Comparison of ENCODE assay signal across 22 mouse cellular contexts in genomic region chr5:137523396-137524250, GRCm38 (mm10). TPM values are rescaled to one million over a fixed set of nuclear protein-coding genes. Genes with fewer than 3 reads are reported as not detected.
DNase-seq lines count a peak whose midpoint lies in the region; ATAC-seq and TF ChIP-seq lines count a peak whose summit lies in the region.
"Had no signal": no experiment of that assay in that cellular context is flagged by ENCODE, and none has a peak within 500 bp of the region (broad histone marks: within the 10 kb centered on the region; RNA-seq: fewer than 3 reads in every experiment).

No protein-coding gene starts in this region.

- H3K36me3 ChIP-seq in embryonic facial prominence, embryonic 13.5 days: peaks cover 98% of the 10 kb centered on the region
- H3K36me3 ChIP-seq in embryonic facial prominence, embryonic 10.5 days (replicated peaks): peaks cover 99% of the 10 kb centered on the region
- peaks cover 95% of the 10 kb centered on the region for H3K36me3 ChIP-seq in intestine, postnatal 0 days (ENCODE audit: control insufficient read depth, insufficient read depth)
- peaks cover 82% of the 10 kb centered on the region for H3K36me3 ChIP-seq in intestine, embryonic 15.5 days
- H3K36me3 ChIP-seq in E14TG2a.4 (ENCODE audit: insufficient read depth, low read length): peaks cover 100% of the 10 kb centered on the region
- H3K36me3 ChIP-seq in hindbrain, postnatal 0 days (ENCODE audit: insufficient read depth, low read length): peaks cover 63% of the 10 kb centered on the region

- 0 out of 2 replicates have a peak overlapping the region, but pooled peaks have one; percentile 12 for H3K27ac ChIP-seq in embryonic facial prominence, embryonic 13.5 days
- no peak overlapping the region for H3K27ac ChIP-seq in embryonic facial prominence, embryonic 10.5 days (replicated peaks)
- H3K27ac ChIP-seq in intestine, postnatal 0 days (ENCODE audit: low read depth, low read length): peak overlapping the region; percentile 41; the same call in 1 of the 2 replicates
- H3K27ac ChIP-seq in intestine, embryonic 15.5 days: no peak overlapping the region
- no peak overlapping the region; the same call in 1 of the 2 replicates for H3K27ac ChIP-seq in hindbrain, postnatal 0 days
- H3K27ac ChIP-seq: limb, embryonic 12.5 days; macrophage had no signal

- H3K4me2 ChIP-seq in embryonic facial prominence, embryonic 13.5 days: no peak overlapping the region
- no peak overlapping the region for H3K4me2 ChIP-seq in intestine, postnatal 0 days (replicated peaks; ENCODE audit: low read depth)
- H3K4me2 ChIP-seq in intestine, embryonic 15.5 days (replicated peaks): no peak overlapping the region
- H3K4me2 ChIP-seq in hindbrain, postnatal 0 days (ENCODE audit: low read depth, low read length): no peak overlapping the region
- H3K4me2 ChIP-seq: heart, embryonic 11.5 days; limb, embryonic 12.5 days had no signal

- peaks cover 7% of the 10 kb centered on the region; the same call in 1 of the 2 replicates for H3K4me1 ChIP-seq in embryonic facial prominence, embryonic 13.5 days
- peaks cover 27% of the 10 kb centered on the region for H3K4me1 ChIP-seq in embryonic facial prominence, embryonic 10.5 days
- H3K4me1 ChIP-seq in intestine, postnatal 0 days (replicated peaks; ENCODE audit: control insufficient read depth, insufficient read depth, low read length): no peaks in the 10 kb centered on the region
- H3K4me1 ChIP-seq in intestine, embryonic 15.5 days (replicated peaks): peaks cover 20% of the 10 kb centered on the region; the same call in 1 of the 2 replicates
- peaks cover 99% of the 10 kb centered on the region for H3K4me1 ChIP-seq in E14TG2a.4 (replicated peaks; ENCODE audit: low read depth, low read length)
- peaks cover 3% of the 10 kb centered on the region; the same call in 1 of the 2 replicates for H3K4me1 ChIP-seq in hindbrain, postnatal 0 days (ENCODE audit: insufficient read depth, low read length)

- H3K27me3 ChIP-seq in embryonic facial prominence, embryonic 13.5 days: no peaks in the 10 kb centered on the region
- no peaks in the 10 kb centered on the region for H3K27me3 ChIP-seq in embryonic facial prominence, embryonic 10.5 days (replicated peaks; ENCODE audit: low read depth, poor library complexity, severe bottlenecking)
- no peaks in the 10 kb centered on the region for H3K27me3 ChIP-seq in intestine, postnatal 0 days (replicated peaks; ENCODE audit: control insufficient read depth, insufficient read depth, low read length)
- H3K27me3 ChIP-seq in intestine, embryonic 15.5 days (replicated peaks): no peaks in the 10 kb centered on the region
- H3K27me3 ChIP-seq in E14TG2a.4 (ENCODE audit: insufficient read depth, low read length): no peaks in the 10 kb centered on the region
- no peaks in the 10 kb centered on the region for H3K27me3 ChIP-seq in hindbrain, postnatal 0 days (ENCODE audit: insufficient read depth, low read length)
- H3K27me3 ChIP-seq: limb, embryonic 12.5 days had no signal

- DNase-seq in embryonic facial prominence, embryonic 10.5 days (ENCODE audit: low spot score): no peak
- DNase-seq in hindbrain, postnatal 0 days (ENCODE audit: low spot score): peak; percentile 24
- no peak for DNase-seq in thymus, adult 18-20 months
- DNase-seq: heart, postnatal 36 days; kidney, adult 18-20 months; kidney, postnatal 36 days; liver, postnatal 0 days; right cerebral cortex, adult 18-20 months had no signal

- ATAC-seq in embryonic facial prominence, embryonic 13.5 days (ENCODE audit: insufficient number of reproducible peaks, insufficient read depth, low FRiP score, low TSS enrichment, low read depth): no peak
- ATAC-seq in intestine, postnatal 0 days: no peak
- no peak for ATAC-seq in intestine, embryonic 15.5 days
- ATAC-seq in hindbrain, postnatal 0 days: no peak; the same call in 1 of the 2 replicates
- ATAC-seq in erythroblast, adult 5-6 weeks (replicated peaks; ENCODE audit: low FRiP score, poor library complexity, severe bottlenecking): no peak
- ATAC-seq: activated CD4-positive, CD25-positive, alpha-beta regulatory T cell, adult 4 months; liver, postnatal 0 days had no signal

- H3K4me3 ChIP-seq in embryonic facial prominence, embryonic 13.5 days: no peak overlapping the region
- H3K4me3 ChIP-seq in embryonic facial prominence, embryonic 10.5 days: no peak overlapping the region
- no peak overlapping the region for H3K4me3 ChIP-seq in intestine, postnatal 0 days (ENCODE audit: low read depth, low read length)
- H3K4me3 ChIP-seq in intestine, embryonic 15.5 days (replicated peaks): no peak overlapping the region
- peak overlapping the region; percentile 51 for H3K4me3 ChIP-seq in E14TG2a.4 (replicated peaks; ENCODE audit: low read length)
- H3K4me3 ChIP-seq in hindbrain, postnatal 0 days (ENCODE audit: low read length): no peak overlapping the region
- H3K4me3 ChIP-seq: erythroblast, embryonic 14.5 days; limb, embryonic 12.5 days had no signal

- TF ChIP-seq CTCF in intestine, postnatal 0 days (IDR thresholded peaks at IDR 0.05; ENCODE audit: low read depth): 0 out of 2 replicates have a peak, but pooled peaks have one; percentile 12
- TF ChIP-seq CTCF in E14TG2a.4 (conservative IDR thresholded peaks at IDR 0.05; ENCODE audit: low read length): no peak
- peak; percentile 44 for TF ChIP-seq CTCF in hindbrain, postnatal 0 days (IDR thresholded peaks at IDR 0.05; ENCODE audit: low read depth)

- H3K9ac ChIP-seq in embryonic facial prominence, embryonic 13.5 days: no peak overlapping the region
- no peak overlapping the region for H3K9ac ChIP-seq in intestine, postnatal 0 days (ENCODE audit: low read depth, low read length)
- no peak overlapping the region for H3K9ac ChIP-seq in intestine, embryonic 15.5 days
- no peak overlapping the region for H3K9ac ChIP-seq in hindbrain, postnatal 0 days (replicated peaks; ENCODE audit: low read length)
- H3K9ac ChIP-seq: limb, embryonic 12.5 days; liver, postnatal 0 days had no signal

- H3K9me3 ChIP-seq in embryonic facial prominence, embryonic 13.5 days: no peaks in the 10 kb centered on the region
- H3K9me3 ChIP-seq in embryonic facial prominence, embryonic 10.5 days: no peaks in the 10 kb centered on the region
- no peaks in the 10 kb centered on the region for H3K9me3 ChIP-seq in intestine, postnatal 0 days (ENCODE audit: control insufficient read depth)
- H3K9me3 ChIP-seq in intestine, embryonic 15.5 days: no peaks in the 10 kb centered on the region
- no peaks in the 10 kb centered on the region for H3K9me3 ChIP-seq in E14TG2a.4 (ENCODE audit: low read length)
- H3K9me3 ChIP-seq in hindbrain, postnatal 0 days (ENCODE audit: low read length): no peaks in the 10 kb centered on the region
- H3K9me3 ChIP-seq: limb, embryonic 12.5 days had no signal

- 85% methylated on average over 25 of the region's 25 CpGs for WGBS in embryonic facial prominence, embryonic 13.5 days
- 84% methylated on average over 25 of the region's 25 CpGs for WGBS in embryonic facial prominence, embryonic 10.5 days
- 82% methylated on average over 25 of the region's 25 CpGs for WGBS in intestine, postnatal 0 days
- WGBS in intestine, embryonic 15.5 days: 82% methylated on average over 25 of the region's 25 CpGs
- WGBS in hindbrain, postnatal 0 days: 78% methylated on average over 25 of the region's 25 CpGs

RNA-seq across cellular contexts. Expression of gene Gigyf1, which starts 5.3 kb away (rescaled TPM):
- polyA plus RNA-seq in embryonic facial prominence, embryonic 13.5 days (2015; fragmentation: Nextera tagmentation; extraction: Ambion mirVana): 16.3 and 17.1 TPM in 2 replicates
- 15.2 and 15.3 TPM in 2 replicates for polyA plus RNA-seq in embryonic facial prominence, embryonic 10.5 days (2016; fragmentation: Nextera tagmentation; extraction: Ambion mirVana)
- polyA plus RNA-seq in intestine, postnatal 0 days (2015; fragmentation: Nextera tagmentation; extraction: Ambion mirVana): 4.7 and 6.4 TPM in 2 replicates
- 8.4 and 10.4 TPM in 2 replicates for polyA plus RNA-seq in intestine, embryonic 15.5 days (2015; fragmentation: Nextera tagmentation; extraction: Ambion mirVana)
- 20.3 and 21.4 TPM in 2 replicates for total RNA-seq in hindbrain, postnatal 0 days (2014; rRNA removed)
- polyA plus RNA-seq in hindbrain, postnatal 0 days (2015; fragmentation: Nextera tagmentation; extraction: Ambion mirVana): 15.1 and 16.2 TPM in 2 replicates
- total RNA-seq in erythroblast, adult 5-6 weeks (2015; ENCODE audit: low replicate concordance): 5.6 and 6.1 TPM in 2 replicates
- total RNA-seq in erythroblast, adult 5-6 weeks (2017; ENCODE audit: low replicate concordance): 5.3 and 8.4 TPM in 2 replicates

RNA-seq across cellular contexts. Expression of gene Epo, which starts 9.4 kb away (rescaled TPM):
- not detected in 2 replicates for polyA plus RNA-seq in embryonic facial prominence, embryonic 13.5 days (2015; fragmentation: Nextera tagmentation; extraction: Ambion mirVana)
- 2.1 and 2.3 TPM in 2 replicates for polyA plus RNA-seq in embryonic facial prominence, embryonic 10.5 days (2016; fragmentation: Nextera tagmentation; extraction: Ambion mirVana)
- polyA plus RNA-seq in intestine, postnatal 0 days (2015; fragmentation: Nextera tagmentation; extraction: Ambion mirVana): not detected in 2 replicates
- 0.42 and 0.63 TPM in 2 replicates for polyA plus RNA-seq in intestine, embryonic 15.5 days (2015; fragmentation: Nextera tagmentation; extraction: Ambion mirVana)
- total RNA-seq in hindbrain, postnatal 0 days (2014; rRNA removed): not detected in 2 replicates
- polyA plus RNA-seq in hindbrain, postnatal 0 days (2015; fragmentation: Nextera tagmentation; extraction: Ambion mirVana): not detected in 2 replicates
- total RNA-seq in erythroblast, adult 5-6 weeks (2015; ENCODE audit: low replicate concordance): not detected in 2 replicates
- total RNA-seq in erythroblast, adult 5-6 weeks (2017; ENCODE audit: low replicate concordance): not detected in 2 replicates
- total RNA-seq: gastrocnemius, adult 8-10 months; heart, postnatal 36 days; left cerebral cortex, adult 18-20 months; MEL had no signal
- polyA plus RNA-seq: activated CD4-positive, CD25-positive, alpha-beta regulatory T cell, adult 4 months; cerebellum, adult 2 months; erythroblast, embryonic 14.5 days; heart, embryonic 11.5 days; macrophage had no signal

RNA-seq across cellular contexts. Expression of gene Gnb2, which starts 9.7 kb away (rescaled TPM):
- polyA plus RNA-seq in embryonic facial prominence, embryonic 13.5 days (2015; fragmentation: Nextera tagmentation; extraction: Ambion mirVana): 360 and 396 TPM in 2 replicates
- polyA plus RNA-seq in embryonic facial prominence, embryonic 10.5 days (2016; fragmentation: Nextera tagmentation; extraction: Ambion mirVana): 276 and 281 TPM in 2 replicates
- 386 and 389 TPM in 2 replicates for polyA plus RNA-seq in intestine, postnatal 0 days (2015; fragmentation: Nextera tagmentation; extraction: Ambion mirVana)
- 341 and 386 TPM in 2 replicates for polyA plus RNA-seq in intestine, embryonic 15.5 days (2015; fragmentation: Nextera tagmentation; extraction: Ambion mirVana)
- total RNA-seq in hindbrain, postnatal 0 days (2014; rRNA removed): 1,135 and 1,251 TPM in 2 replicates
- 570 and 592 TPM in 2 replicates for polyA plus RNA-seq in hindbrain, postnatal 0 days (2015; fragmentation: Nextera tagmentation; extraction: Ambion mirVana)
- total RNA-seq in erythroblast, adult 5-6 weeks (2015; ENCODE audit: low replicate concordance): 77.0 and 113 TPM in 2 replicates
- 94.2 and 96.3 TPM in 2 replicates for total RNA-seq in erythroblast, adult 5-6 weeks (2017; ENCODE audit: low replicate concordance)

RNA-seq across cellular contexts. Expression of gene Pop7, which starts 21.3 kb away (rescaled TPM):
- 48.0 and 56.2 TPM in 2 replicates for polyA plus RNA-seq in embryonic facial prominence, embryonic 13.5 days (2015; fragmentation: Nextera tagmentation; extraction: Ambion mirVana)
- 55.3 and 59.9 TPM in 2 replicates for polyA plus RNA-seq in embryonic facial prominence, embryonic 10.5 days (2016; fragmentation: Nextera tagmentation; extraction: Ambion mirVana)
- polyA plus RNA-seq in intestine, postnatal 0 days (2015; fragmentation: Nextera tagmentation; extraction: Ambion mirVana): 47.9 and 50.4 TPM in 2 replicates
- 60.4 and 64.2 TPM in 2 replicates for polyA plus RNA-seq in intestine, embryonic 15.5 days (2015; fragmentation: Nextera tagmentation; extraction: Ambion mirVana)
- total RNA-seq in hindbrain, postnatal 0 days (2014; rRNA removed): 62.1 and 83.5 TPM in 2 replicates
- 82.2 and 85.3 TPM in 2 replicates for polyA plus RNA-seq in hindbrain, postnatal 0 days (2015; fragmentation: Nextera tagmentation; extraction: Ambion mirVana)
- total RNA-seq in erythroblast, adult 5-6 weeks (2015; ENCODE audit: low replicate concordance): 9.0 TPM in 1 of 2 replicates, not detected in the other
- total RNA-seq in erythroblast, adult 5-6 weeks (2017; ENCODE audit: low replicate concordance): 4.4 and 7.2 TPM in 2 replicates

RNA-seq across cellular contexts. Expression of gene Actl6b, which starts 29.7 kb away (rescaled TPM):
- polyA plus RNA-seq in embryonic facial prominence, embryonic 13.5 days (2015; fragmentation: Nextera tagmentation; extraction: Ambion mirVana): 2.8 and 4.5 TPM in 2 replicates
- 4.5 and 5.4 TPM in 2 replicates for polyA plus RNA-seq in embryonic facial prominence, embryonic 10.5 days (2016; fragmentation: Nextera tagmentation; extraction: Ambion mirVana)
- polyA plus RNA-seq in intestine, postnatal 0 days (2015; fragmentation: Nextera tagmentation; extraction: Ambion mirVana): 2.1 and 2.9 TPM in 2 replicates
- polyA plus RNA-seq in intestine, embryonic 15.5 days (2015; fragmentation: Nextera tagmentation; extraction: Ambion mirVana): 4.5 and 6.0 TPM in 2 replicates
- total RNA-seq in hindbrain, postnatal 0 days (2014; rRNA removed): 192 and 253 TPM in 2 replicates
- 204 and 207 TPM in 2 replicates for polyA plus RNA-seq in hindbrain, postnatal 0 days (2015; fragmentation: Nextera tagmentation; extraction: Ambion mirVana)
- total RNA-seq in erythroblast, adult 5-6 weeks (2015; ENCODE audit: low replicate concordance): not detected in 2 replicates
- total RNA-seq in erythroblast, adult 5-6 weeks (2017; ENCODE audit: low replicate concordance): not detected in 2 replicates
- total RNA-seq: gastrocnemius, adult 8-10 months; heart, postnatal 36 days had no signal
- polyA plus RNA-seq: activated CD4-positive, CD25-positive, alpha-beta regulatory T cell, adult 4 months; erythroblast, embryonic 14.5 days; liver, postnatal 0 days; macrophage had no signal

Comparison
In these comparisons a context has a peak if more than half of its experiments do, and no peak if none do; other contexts are left out.
1. H3K27ac ChIP-seq: peak in embryonic facial prominence, embryonic 13.5 days (single experiment) and intestine, postnatal 0 days (single experiment); none in embryonic facial prominence, embryonic 10.5 days (single experiment), intestine, embryonic 15.5 days (single experiment) and hindbrain, postnatal 0 days (single experiment).